Mouse (Mus musculus) bone marrow macrophage, adult 2 months (primary cell): ENCODE measurements around the gene Prkcg.

Source experiments
- CTCF ChIP-seq: IDR thresholded peaks from 2 replicates; pipeline ENCODE4 v1.5.1; 2012; ENCODE audit warnings: low read depth, mild to moderate bottlenecking, low read length, moderate library complexity
- POLR2A ChIP-seq: IDR thresholded peaks from 2 replicates; pipeline ENCODE4 v1.6.1; 2012; ENCODE audit warnings: mild to moderate bottlenecking, low read depth, low read length, borderline replicate concordance

GRCm38 (mm10) chr7:3317704-3318103 is 28.7 kb downstream of the Prkcg start:
- TF ChIP-seq CTCF (no peak), POLR2A (no peak)
